Mouse (Mus musculus) granulocyte monocyte progenitor cell, adult 5-6 weeks (primary cell): ENCODE measurements around the gene Hpse2. TPM values are rescaled to one million over a fixed set of nuclear protein-coding genes. Genes with fewer than 3 reads are reported as not detected.
A peak's percentile ranks its signal among the peaks of the same experiment; 100 is the strongest.

Experiments used
- ATAC-seq: replicated peaks from 2 replicates; pipeline ENCODE4 v1.8.0; 2016; ENCODE audit warnings: mild to moderate bottlenecking, moderate TSS enrichment, inconsistent platforms; ENCODE audit not compliant: poor library complexity, severe bottlenecking
- total RNA-seq, 2 experiments: library from RNA; stranded (forward) in 1 of 2; stranded (reverse) in 1 of 2; fragments of 200-712, 200-1000 nt in 1 of 2; fragments of >200 nt in 1 of 2; fragmentation: Nextera tagmentation in 1 of 2; gene quantifications; 2 replicates each; pipeline ENCODE4 v1.2.3; 2014 to 2017

Gene Hpse2
- total RNA-seq, 2 experiments from 2014 or later, result not detected

- ATAC-seq, result no peak
Measured at GRCm38 (mm10) chr19:42745869-42746224, 642.3 kb downstream of the Hpse2 start.

GRCm38 (mm10) chr19:42745084-42745868 lies 642.9 kb downstream of the Hpse2 start:
- ATAC-seq, result no peak

- ATAC-seq, result peak; percentile 93
Measured at GRCm38 (mm10) chr19:42744162-42744586, 644.0 kb downstream of the Hpse2 start.

GRCm38 (mm10) chr19:42743261-42743660 lies 644.9 kb downstream of the Hpse2 start:
- no peak for ATAC-seq

- ATAC-seq, result no peak
Measured at GRCm38 (mm10) chr19:42741884-42742283, 646.3 kb downstream of the Hpse2 start.

- ATAC-seq, result no peak
Measured at GRCm38 (mm10) chr19:42740163-42740899, 647.8 kb downstream of the Hpse2 start.

GRCm38 (mm10) chr19:42739734-42740133 lies 648.4 kb downstream of the Hpse2 start:
- no peak for ATAC-seq

- no peak for ATAC-seq
Measured at GRCm38 (mm10) chr19:42737753-42738152, 650.4 kb downstream of the Hpse2 start.

Other genes starting within 250 kb of the Hpse2 start
- not detected in 2 replicates for gene Cnnm1, start 52.1 kb upstream of the Hpse2 start, total RNA-seq (2014; fragmentation: Nextera tagmentation)
- not detected in 2 replicates for gene Cnnm1, start 52.1 kb upstream of the Hpse2 start, total RNA-seq (2017)
- gene Got1, start 136.2 kb upstream of the Hpse2 start, total RNA-seq (2014; fragmentation: Nextera tagmentation), result 22.6 and 36.8 TPM in 2 replicates
- 17.3 and 21.5 TPM in 2 replicates for gene Got1, start 136.2 kb upstream of the Hpse2 start, total RNA-seq (2017)
- not detected in 2 replicates for gene Nkx2-3, start 224.0 kb upstream of the Hpse2 start, total RNA-seq (2014; fragmentation: Nextera tagmentation)
- gene Nkx2-3, start 224.0 kb upstream of the Hpse2 start, total RNA-seq (2017), result not detected in 2 replicates